Mouse (Mus musculus) testis, postnatal 10 days (tissue): ENCODE measurements around the gene Sema4f.

Source experiments
- DNase-seq: peaks from one replicate; pipeline ENCODE4 v3.0.0; 2021; ENCODE audit warnings: low spot score

The Sema4f gene

GRCm38 (mm10) chr6:82939167-82939912 lies at the start of gene Sema4f:
TSS of gene Sema4f (minus strand) at chr6:82939769.
- DNase-seq = peak; percentile 72

GRCm38 (mm10) chr6:82987411-82987971 lies 47.9 kb upstream of the Sema4f start:
- no peak for DNase-seq

- DNase-seq = peak; percentile 59
These were observed 31.5 kb upstream of the Sema4f start for GRCm38 (mm10) chr6:82971031-82971430.

GRCm38 (mm10) chr6:82969249-82970084 lies 29.9 kb upstream of the Sema4f start:
- no peak for DNase-seq

GRCm38 (mm10) chr6:82961664-82962063 lies 22.1 kb upstream of the Sema4f start:
- DNase-seq = no peak

- no peak for DNase-seq
These were observed 17.1 kb upstream of the Sema4f start for GRCm38 (mm10) chr6:82956553-82957251.

GRCm38 (mm10) chr6:82946651-82947050 lies 7.1 kb upstream of the Sema4f start, which contains the start of gene M1ap:
TSS of gene M1ap (plus strand) at chr6:82946902.
- peak; percentile 56 for DNase-seq

- no peak for DNase-seq
These were observed 6.2 kb upstream of the Sema4f start for GRCm38 (mm10) chr6:82945750-82946149.

GRCm38 (mm10) chr6:82940765-82941164 lies 1.2 kb upstream of the Sema4f start:
- no peak for DNase-seq

- DNase-seq = no peak
These were observed 4.8 kb downstream of the Sema4f start for GRCm38 (mm10) chr6:82934616-82935230.

GRCm38 (mm10) chr6:82927617-82928016 lies 12.0 kb downstream of the Sema4f start:
- DNase-seq = no peak

- no peak for DNase-seq
These were observed 13.0 kb downstream of the Sema4f start for GRCm38 (mm10) chr6:82926528-82926927.

- no peak for DNase-seq
These were observed 13.5 kb downstream of the Sema4f start for GRCm38 (mm10) chr6:82926106-82926505.

GRCm38 (mm10) chr6:82925005-82925404 lies 14.6 kb downstream of the Sema4f start:
- no peak for DNase-seq

GRCm38 (mm10) chr6:82921426-82922224 lies 17.9 kb downstream of the Sema4f start:
- DNase-seq = no peak

GRCm38 (mm10) chr6:82919520-82919919 lies 20.0 kb downstream of the Sema4f start:
- no peak for DNase-seq

- DNase-seq = no peak
These were observed 21.2 kb downstream of the Sema4f start for GRCm38 (mm10) chr6:82918371-82918770.

- peak; percentile 79 for DNase-seq
These were observed 21.8 kb downstream of the Sema4f start for GRCm38 (mm10) chr6:82917778-82918129.

- DNase-seq = peak; percentile 60
These were observed 22.3 kb downstream of the Sema4f start for GRCm38 (mm10) chr6:82917076-82917777.

GRCm38 (mm10) chr6:82916459-82916858 lies 23.1 kb downstream of the Sema4f start:
- no peak for DNase-seq
